Mouse (Mus musculus) forebrain, embryonic 13.5 days (tissue): ENCODE results near the gene Cracr2b. TPM values are rescaled to one million over a fixed set of nuclear protein-coding genes. Genes with fewer than 3 reads are reported as not detected.
"Not testable (repeated sequence)": the region's sequence is repeated elsewhere in the genome, so short reads cannot be mapped to it uniquely, and the experiment has no call there.

Source experiments
- ATAC-seq: fragments of 200-750 bp; cut with Nextera tagmentation; 2 replicates; pipeline ENCODE4 v1.8.0; 2017
- H3K27ac ChIP-seq: fragments of 300-500 bp; sonication (generic); 2 replicates; pipeline ENCODE4 v1.5.1; 2015; ENCODE audit warnings: inconsistent platforms, mild to moderate bottlenecking, moderate library complexity
- H3K27me3 ChIP-seq: fragments of 300-500 bp; sonication (generic); 2 replicates; pipeline ENCODE4 v1.6.1; 2015; ENCODE audit warnings: mild to moderate bottlenecking, inconsistent platforms
- H3K36me3 ChIP-seq: fragments of 300-500 bp; sonication (generic); 2 replicates; pipeline ENCODE4 v1.6.1; 2015; ENCODE audit warnings: mild to moderate bottlenecking, inconsistent platforms; ENCODE audit not compliant: poor library complexity, severe bottlenecking
- H3K4me1 ChIP-seq: fragments of 300-500 bp; sonication (generic); 2 replicates; pipeline ENCODE4 v1.6.1; 2015; ENCODE audit warnings: inconsistent platforms
- H3K4me2 ChIP-seq: fragments of 300-500 bp; sonication (generic); 2 replicates; pipeline ENCODE4 v1.6.1; 2015; ENCODE audit warnings: inconsistent platforms, mild to moderate bottlenecking, moderate library complexity
- H3K4me3 ChIP-seq: fragments of 300-500 bp; sonication (generic); 2 replicates; pipeline ENCODE4 v1.5.1; 2015; ENCODE audit warnings: mild to moderate bottlenecking, inconsistent platforms
- H3K9ac ChIP-seq: fragments of 300-500 bp; sonication (generic); 2 replicates; pipeline ENCODE4 v1.6.1; 2015; ENCODE audit warnings: mild to moderate bottlenecking, inconsistent platforms
- H3K9me3 ChIP-seq: fragments of 300-500 bp; sonication (generic); replicated peaks from 2 replicates; pipeline ENCODE4 v1.6.1; 2016; ENCODE audit warnings: inconsistent platforms
- WGBS: fragments of 180-500 bp; shearing (Covaris S2); methylation state at CpG from one replicate; pipeline ENCODE4 v1.1.7; 2015; 5-methylcytosine and 5-hydroxymethylcytosine counted together
- polyA plus RNA-seq: library from polyadenylated mRNA; unstranded; fragments of >200 nt; fragmentation: Nextera tagmentation; extraction: Ambion mirVana; gene quantifications from 2 replicates; pipeline ENCODE4 v1.2.1, GENCODE M21; 2015

The Cracr2b gene
- polyA plus RNA-seq, 1 experiment from 2014 or later = 6.0 TPM

GRCm38 (mm10) chr7:141446374-141446773, 14.5 kb upstream of the Cracr2b start:
- 83% methylated on average over 3 of the region's 3 CpGs for WGBS
- H3K27ac ChIP-seq, H3K9me3 ChIP-seq, H3K27me3 ChIP-seq, H3K4me3 ChIP-seq, ATAC-seq, H3K9ac ChIP-seq: not testable (repeated sequence)
- peaks cover 32% of the 10 kb centered on the region for H3K36me3 ChIP-seq
- peaks cover 40% of the 10 kb centered on the region for H3K4me1 ChIP-seq
- peak overlapping the region; percentile 80 for H3K4me2 ChIP-seq

- Histone ChIP-seq H3K4me3 (peak within 1 kb of the TSS; percentile 92), H3K4me2 (peak within 1 kb of the TSS; percentile 80), H3K4me1 (peaks cover 30% of the 10 kb centered on the region), H3K36me3 (peaks cover 39% of the 10 kb centered on the region), H3K9ac (peak within 1 kb of the TSS; percentile 94), H3K9me3 (no peaks in the 10 kb centered on the region), H3K27me3 (no peaks in the 10 kb centered on the region), H3K27ac (peak within 1 kb of the TSS; percentile 89)
- ATAC-seq = peak; percentile 93
- WGBS = under 1% methylated on average over 63 of the region's 63 CpGs
These were observed 13.5 kb upstream of the Cracr2b start, which contains the start of gene Rplp2 for GRCm38 (mm10) chr7:141447110-141447991. Gene Rplp2 (plus strand): TSS chr7:141447370.

- no peak overlapping the region for H3K4me3 ChIP-seq
- H3K36me3 ChIP-seq = peaks cover 40% of the 10 kb centered on the region
- ATAC-seq = no peak
- peaks cover 32% of the 10 kb centered on the region for H3K4me1 ChIP-seq
- H3K9me3 ChIP-seq = no peaks in the 10 kb centered on the region
- no peak overlapping the region for H3K9ac ChIP-seq
- no peak overlapping the region for H3K27ac ChIP-seq
- H3K27me3 ChIP-seq = 0 out of 2 replicates have a peak, but pooled peaks cover 6% of the 10 kb centered on the region
- H3K4me2 ChIP-seq = no peak overlapping the region
These were observed 9.0 kb upstream of the Cracr2b start for GRCm38 (mm10) chr7:141451928-141452327.

- Histone ChIP-seq H3K4me1 (peaks cover 25% of the 10 kb centered on the region), H3K9ac (no peak overlapping the region), H3K4me2 (no peak overlapping the region), H3K27me3 (0 out of 2 replicates have a peak, but pooled peaks cover 6% of the 10 kb centered on the region), H3K9me3 (no peaks in the 10 kb centered on the region), H3K27ac (no peak overlapping the region), H3K36me3 (peaks cover 41% of the 10 kb centered on the region), H3K4me3 (no peak overlapping the region)
- WGBS = 72% methylated on average over 2 of the region's 2 CpGs
- ATAC-seq = no peak
These were observed 7.3 kb upstream of the Cracr2b start for GRCm38 (mm10) chr7:141453636-141454035.

GRCm38 (mm10) chr7:141454967-141455551, 5.8 kb upstream of the Cracr2b start, which contains the start of gene Pnpla2:
Gene Pnpla2 (plus strand): TSS chr7:141455198.
- peaks cover 17% of the 10 kb centered on the region for H3K27me3 ChIP-seq
- under 1% methylated on average over 41 of the region's 45 CpGs for WGBS
- peaks cover 42% of the 10 kb centered on the region for H3K36me3 ChIP-seq
- H3K9ac ChIP-seq = peak within 1 kb of the TSS; percentile 80
- H3K4me2 ChIP-seq = peak within 1 kb of the TSS; percentile 95
- H3K4me3 ChIP-seq = peak within 1 kb of the TSS; percentile 68
- peaks cover 21% of the 10 kb centered on the region for H3K4me1 ChIP-seq
- ATAC-seq = peak; percentile 80
- H3K27ac ChIP-seq = peak within 1 kb of the TSS; percentile 52
- H3K9me3 ChIP-seq = no peaks in the 10 kb centered on the region

- Histone ChIP-seq H3K9me3 (no peaks in the 10 kb centered on the region), H3K27ac (peak overlapping the region; percentile 52; the same call in 1 of the 2 replicates), H3K36me3 (peaks cover 38% of the 10 kb centered on the region), H3K4me2 (peak overlapping the region; percentile 95), H3K9ac (peak overlapping the region; percentile 80), H3K4me1 (peaks cover 21% of the 10 kb centered on the region), H3K27me3 (peaks cover 24% of the 10 kb centered on the region), H3K4me3 (peak overlapping the region; percentile 68)
- 1% methylated on average over 23 of the region's 23 CpGs for WGBS
- ATAC-seq = peak; percentile 14; the same call in 1 of the 2 replicates
These were observed 5.1 kb upstream of the Cracr2b start for GRCm38 (mm10) chr7:141455610-141456314.

GRCm38 (mm10) chr7:141456739-141457138, 4.2 kb upstream of the Cracr2b start:
- WGBS = 91% methylated on average over 6 of the region's 6 CpGs
- Histone ChIP-seq H3K9me3 (no peaks in the 10 kb centered on the region), H3K36me3 (peaks cover 28% of the 10 kb centered on the region), H3K4me1 (peaks cover 26% of the 10 kb centered on the region), H3K9ac (no peak overlapping the region), H3K4me3 (no peak overlapping the region), H3K27me3 (peaks cover 34% of the 10 kb centered on the region), H3K27ac (no peak overlapping the region), H3K4me2 (peak overlapping the region; percentile 95)
- no peak for ATAC-seq

- ATAC-seq = no peak
- no peaks in the 10 kb centered on the region for H3K9me3 ChIP-seq
- H3K4me2 ChIP-seq = no peak overlapping the region
- no peak overlapping the region for H3K9ac ChIP-seq
- H3K4me1 ChIP-seq = peaks cover 30% of the 10 kb centered on the region
- peaks cover 39% of the 10 kb centered on the region for H3K27me3 ChIP-seq
- WGBS = 90% methylated on average over 14 of the region's 14 CpGs
- H3K27ac ChIP-seq = no peak overlapping the region
- peaks cover 23% of the 10 kb centered on the region for H3K36me3 ChIP-seq
- no peak overlapping the region for H3K4me3 ChIP-seq
These were observed 3.7 kb upstream of the Cracr2b start for GRCm38 (mm10) chr7:141457236-141457635.

GRCm38 (mm10) chr7:141457986-141458660, 2.8 kb upstream of the Cracr2b start:
- WGBS = 77% methylated on average over 15 of the region's 15 CpGs
- Histone ChIP-seq H3K9me3 (no peaks in the 10 kb centered on the region), H3K4me2 (no peak overlapping the region), H3K4me3 (no peak overlapping the region), H3K9ac (no peak overlapping the region), H3K27ac (no peak overlapping the region), H3K4me1 (peaks cover 33% of the 10 kb centered on the region), H3K36me3 (peaks cover 21% of the 10 kb centered on the region), H3K27me3 (peaks cover 48% of the 10 kb centered on the region)
- no peak for ATAC-seq

GRCm38 (mm10) chr7:141458661-141459060, 2.2 kb upstream of the Cracr2b start:
- no peak overlapping the region for H3K27ac ChIP-seq
- peaks cover 21% of the 10 kb centered on the region for H3K36me3 ChIP-seq
- peaks cover 33% of the 10 kb centered on the region for H3K4me1 ChIP-seq
- ATAC-seq = no peak
- no peak overlapping the region for H3K4me3 ChIP-seq
- H3K4me2 ChIP-seq = no peak overlapping the region
- H3K9me3 ChIP-seq = no peaks in the 10 kb centered on the region
- 91% methylated on average over 11 of the region's 11 CpGs for WGBS
- peaks cover 53% of the 10 kb centered on the region for H3K27me3 ChIP-seq
- no peak overlapping the region for H3K9ac ChIP-seq

- H3K4me2 ChIP-seq = no peak overlapping the region
- H3K36me3 ChIP-seq = peaks cover 21% of the 10 kb centered on the region
- H3K4me3 ChIP-seq = no peak overlapping the region
- H3K27me3 ChIP-seq = peaks cover 60% of the 10 kb centered on the region
- no peaks in the 10 kb centered on the region for H3K9me3 ChIP-seq
- 86% methylated on average over 17 of the region's 17 CpGs for WGBS
- peaks cover 33% of the 10 kb centered on the region for H3K4me1 ChIP-seq
- no peak overlapping the region for H3K27ac ChIP-seq
- H3K9ac ChIP-seq = no peak overlapping the region
- no peak for ATAC-seq
These were observed 1.6 kb upstream of the Cracr2b start for GRCm38 (mm10) chr7:141459301-141459711.
